Mouse (Mus musculus) frontal cortex, postnatal 14 days (tissue): ENCODE data around the gene Spn.
A peak's percentile ranks its signal among the peaks of the same experiment; 100 is the strongest.

Experiments
- DNase-seq, 2 experiments: peaks; one replicate each; pipeline ENCODE4 v3.0.0; 2022; ENCODE audit warnings: low spot score in 2 of 2

The Spn gene

DNA sequence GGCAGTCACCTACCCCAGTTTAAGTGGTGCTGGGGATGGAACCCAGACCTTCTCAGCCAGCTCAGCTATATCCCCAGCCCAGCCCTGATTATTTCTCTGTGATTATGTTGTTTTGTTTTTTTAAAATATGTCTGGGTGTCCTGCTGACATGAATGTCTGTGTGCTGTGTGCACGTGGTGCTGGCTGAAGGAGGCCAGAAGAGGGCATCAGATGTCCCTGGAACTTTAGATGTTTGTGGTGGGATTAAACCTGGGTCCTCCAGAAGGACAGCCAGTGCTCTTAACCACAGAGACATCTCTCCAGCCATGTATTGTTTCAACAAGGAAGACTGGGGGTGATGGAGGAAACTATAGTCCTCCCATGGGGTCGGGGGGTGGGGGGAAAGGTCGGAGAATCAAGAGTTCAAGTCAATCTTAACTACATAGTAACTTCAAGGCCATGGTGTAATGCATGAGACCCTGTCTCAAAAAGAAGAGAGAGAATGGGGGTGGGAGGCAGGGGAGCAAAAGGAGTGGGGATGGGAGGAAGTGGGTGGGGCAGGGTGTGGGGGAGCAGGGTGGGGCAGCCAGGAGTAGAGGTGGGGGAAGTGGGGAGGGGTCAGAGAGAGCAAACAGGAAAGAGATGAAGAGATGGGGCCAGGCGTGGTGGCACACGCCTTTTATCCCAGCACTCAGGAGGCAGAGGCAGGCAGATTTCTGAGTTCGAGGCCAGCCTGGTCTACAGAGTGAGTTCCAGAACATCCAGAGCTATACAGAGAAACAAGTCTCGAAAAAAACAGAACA, 3.2 kb upstream of the Spn start:
- DNase-seq: no peak

DNA sequence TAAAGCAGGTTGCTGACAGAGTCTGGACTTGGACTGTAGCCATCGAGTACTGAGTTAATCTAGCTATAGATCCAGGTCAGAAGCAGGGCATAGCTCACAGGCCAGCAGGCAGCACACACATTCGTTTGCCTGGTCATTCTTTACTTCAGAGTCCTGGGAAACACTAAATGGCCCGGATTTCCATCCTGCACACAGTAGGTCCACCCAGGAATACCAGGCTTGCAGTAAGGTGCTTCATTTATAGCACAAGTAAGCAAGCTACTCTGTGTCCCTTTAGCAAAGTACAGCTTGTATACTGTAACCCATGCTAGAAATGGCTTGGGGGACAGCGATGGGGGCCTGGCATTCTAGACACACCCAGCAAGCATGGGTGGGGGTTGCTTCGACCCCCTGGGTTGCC, 1.9 kb upstream of the Spn start:
- no peak for DNase-seq

DNA sequence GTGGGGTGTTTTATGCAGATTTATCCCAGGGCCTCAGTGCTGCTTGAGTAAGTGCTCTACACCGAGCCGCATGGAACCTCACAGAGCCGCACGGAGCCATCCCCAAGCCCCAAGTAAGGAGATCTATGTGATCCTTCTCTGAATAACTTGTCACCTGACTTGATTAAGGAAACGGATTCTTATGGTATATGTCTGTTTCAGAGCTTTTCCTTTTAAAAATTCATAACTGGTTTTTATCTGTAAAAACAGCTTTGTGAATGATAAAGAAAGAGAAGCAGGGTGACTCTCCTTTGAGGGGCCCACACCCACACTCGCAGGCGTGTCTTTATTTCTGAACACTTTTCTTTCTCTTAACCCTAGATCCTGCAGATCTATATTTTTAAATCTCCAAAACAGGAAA, 1.5 kb upstream of the Spn start:
- no peak for DNase-seq

DNA sequence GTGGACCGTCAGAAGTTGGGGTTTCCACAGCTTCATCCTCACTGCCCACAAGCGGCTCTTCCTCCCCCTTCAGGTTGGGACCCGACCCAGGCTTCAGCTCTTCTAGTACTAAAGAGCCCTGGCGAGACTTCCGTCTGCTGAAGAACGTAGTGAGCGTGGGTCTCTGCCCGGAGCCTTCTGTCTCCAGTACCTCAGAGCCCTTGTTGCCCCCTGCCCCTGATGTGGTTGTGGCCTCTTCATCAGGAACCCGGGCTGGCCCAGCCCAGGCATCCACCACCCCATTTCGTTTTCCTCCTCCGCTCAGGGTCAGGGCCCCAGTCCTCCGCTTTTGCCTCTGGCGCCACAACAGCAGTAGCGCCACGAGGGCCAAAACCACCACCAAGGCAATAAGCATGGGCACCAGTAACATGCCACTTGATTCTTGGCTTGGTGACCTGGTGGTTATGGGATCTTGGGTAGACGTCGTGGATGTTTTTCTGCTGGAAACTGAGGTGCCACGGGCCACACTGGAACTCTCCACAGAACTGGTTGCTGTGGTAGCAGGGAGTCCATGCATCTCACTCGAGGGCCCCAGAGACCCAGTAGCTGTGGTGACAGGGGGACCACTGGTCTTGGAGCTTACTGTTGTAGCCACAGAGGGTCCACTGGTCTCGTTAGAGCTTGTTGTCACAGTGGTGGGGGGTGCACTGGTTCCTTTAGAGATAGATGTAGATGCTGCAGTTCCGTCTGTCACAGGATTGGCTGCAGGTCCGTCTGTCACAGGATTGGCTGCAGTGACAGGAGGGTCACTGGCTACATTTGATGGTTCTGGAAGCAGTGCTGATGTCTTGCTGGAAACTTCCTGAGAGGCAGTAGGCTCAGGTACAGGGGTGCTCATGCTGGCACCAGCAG, 1.2 kb downstream of the Spn start:
- DNase-seq: no peak

DNA sequence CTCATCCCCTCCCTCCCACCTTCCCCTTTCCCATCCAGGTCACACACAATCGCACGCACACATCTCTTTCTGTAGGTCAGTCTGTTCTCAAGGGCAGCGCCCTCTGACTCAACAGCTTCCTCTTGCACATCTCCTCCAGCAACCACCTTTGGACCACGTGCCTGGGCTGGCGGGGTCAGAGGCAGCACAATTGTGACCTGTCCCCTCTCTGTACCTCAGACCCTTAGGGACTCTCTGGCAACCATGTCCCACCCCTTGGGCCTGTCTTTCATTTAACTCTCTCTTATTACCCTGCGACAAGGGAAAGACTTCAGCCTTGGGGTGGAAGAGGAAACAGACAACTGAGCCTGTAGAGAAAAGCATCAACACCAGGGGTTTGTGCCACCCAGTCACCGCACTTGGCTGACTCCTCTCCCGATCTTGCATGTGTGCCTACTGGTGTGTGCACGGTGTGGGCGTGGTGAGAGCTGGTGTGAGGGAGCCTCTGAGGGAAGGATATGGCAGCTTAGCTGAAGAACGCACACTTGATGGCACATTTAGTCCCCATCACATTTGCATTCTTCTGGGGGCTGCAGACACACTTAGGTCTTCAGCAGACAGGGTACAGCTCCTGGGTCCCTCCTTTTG, 2.7 kb downstream of the Spn start:
- no peak for DNase-seq

DNA sequence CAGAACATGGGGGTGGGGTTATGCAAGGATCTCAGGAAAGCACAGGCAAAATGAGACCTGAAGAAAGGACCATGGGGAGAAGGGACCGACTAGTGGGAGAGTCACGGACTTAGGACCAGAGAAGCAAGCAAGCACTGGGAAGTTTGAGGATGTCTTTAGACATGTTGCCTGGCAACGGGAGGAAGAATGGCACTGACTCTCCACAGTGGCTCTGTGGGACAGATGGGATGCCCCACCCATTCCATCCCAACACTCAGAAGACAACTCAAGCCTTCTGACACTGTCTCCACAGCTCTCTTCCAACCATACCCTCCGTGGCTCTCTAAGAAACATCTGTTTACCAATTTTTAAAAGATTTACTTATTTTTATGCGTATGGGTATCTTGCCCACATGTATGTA, 4.5 kb downstream of the Spn start:
- no peak for DNase-seq

DNA sequence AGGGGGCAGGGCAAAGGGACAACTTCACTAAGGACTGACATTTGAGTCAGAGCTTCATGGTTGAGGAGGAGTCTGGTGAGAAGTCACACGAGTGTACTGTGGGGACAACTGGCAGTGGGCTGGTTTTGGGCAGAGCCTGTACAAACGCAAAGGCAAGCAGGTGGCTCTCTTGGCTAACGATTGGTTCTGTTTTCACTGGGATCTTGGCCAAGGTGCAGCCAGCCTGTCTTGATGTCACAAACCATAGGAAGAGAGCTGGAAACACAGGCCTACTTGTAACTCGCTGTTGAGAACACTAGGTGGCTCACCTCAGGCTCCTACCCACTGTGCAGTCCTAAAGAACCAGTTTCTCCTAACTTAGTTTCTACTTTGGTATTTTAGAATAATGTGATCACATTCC, 8.0 kb downstream of the Spn start:
- DNase-seq: no peak

DNA sequence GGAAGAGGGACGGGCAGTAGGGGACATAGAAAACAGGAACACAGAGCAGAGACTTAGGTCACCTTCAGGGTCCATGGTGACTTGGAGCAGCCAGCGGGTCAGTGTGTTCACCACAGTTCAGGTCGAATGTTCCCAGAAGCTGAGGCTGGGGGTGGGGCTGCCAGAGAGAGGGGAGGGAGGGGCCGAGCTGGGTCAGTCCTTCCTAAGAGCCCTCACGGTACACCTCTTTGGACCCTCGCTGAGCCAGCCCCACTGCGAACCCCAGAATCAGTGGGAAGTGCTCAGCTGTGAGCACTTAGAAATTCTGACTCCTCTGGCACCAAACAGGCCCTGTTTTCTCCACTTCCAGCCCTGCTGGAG, 15.7 kb downstream of the Spn start, which contains the start of gene Qprt:
Gene Qprt (minus strand): TSS at position 316 of the 360 bp plus-strand sequence.
- no peak for DNase-seq

DNA sequence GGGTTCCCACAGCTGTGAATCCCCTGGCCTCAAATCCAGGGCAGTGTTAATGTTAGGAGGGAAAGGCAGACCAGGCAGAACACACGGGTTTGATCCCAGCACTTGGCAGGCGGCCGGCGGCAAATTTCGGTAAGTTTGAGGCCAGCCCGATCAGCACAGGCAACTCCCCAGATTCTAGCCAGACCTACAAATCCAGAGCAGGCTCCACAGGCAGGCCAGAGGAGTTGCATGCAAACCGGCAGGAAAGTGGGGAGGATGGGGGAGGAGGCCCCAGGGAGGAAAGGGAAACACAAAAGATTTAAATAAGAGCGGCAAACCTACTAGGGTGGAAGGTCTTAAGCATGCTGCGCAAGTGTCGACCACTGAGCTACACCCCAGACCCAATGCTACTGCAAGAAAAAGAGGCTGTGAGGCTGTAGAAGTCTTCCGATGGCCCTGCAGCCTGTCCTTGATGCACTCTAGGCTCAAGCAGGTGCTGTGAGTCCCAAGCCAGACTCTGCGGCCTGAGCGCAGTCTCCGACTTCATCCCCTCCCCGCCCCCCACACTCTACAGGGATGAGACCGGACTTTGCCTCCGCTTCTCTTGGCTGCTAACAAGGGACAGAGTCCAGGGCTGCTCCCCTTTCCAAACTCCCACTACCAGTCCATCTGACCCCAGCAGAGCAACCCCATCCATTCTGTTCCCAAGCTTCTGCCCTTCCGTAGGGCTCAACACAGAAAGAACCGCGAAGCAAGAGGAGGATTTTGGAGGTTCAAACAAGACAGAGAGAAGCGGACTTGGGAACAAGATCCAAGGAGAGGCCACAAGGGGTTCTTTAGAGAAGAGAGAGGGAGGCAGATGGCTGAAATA, 16.3 kb downstream of the Spn start:
- DNase-seq: no peak

DNA sequence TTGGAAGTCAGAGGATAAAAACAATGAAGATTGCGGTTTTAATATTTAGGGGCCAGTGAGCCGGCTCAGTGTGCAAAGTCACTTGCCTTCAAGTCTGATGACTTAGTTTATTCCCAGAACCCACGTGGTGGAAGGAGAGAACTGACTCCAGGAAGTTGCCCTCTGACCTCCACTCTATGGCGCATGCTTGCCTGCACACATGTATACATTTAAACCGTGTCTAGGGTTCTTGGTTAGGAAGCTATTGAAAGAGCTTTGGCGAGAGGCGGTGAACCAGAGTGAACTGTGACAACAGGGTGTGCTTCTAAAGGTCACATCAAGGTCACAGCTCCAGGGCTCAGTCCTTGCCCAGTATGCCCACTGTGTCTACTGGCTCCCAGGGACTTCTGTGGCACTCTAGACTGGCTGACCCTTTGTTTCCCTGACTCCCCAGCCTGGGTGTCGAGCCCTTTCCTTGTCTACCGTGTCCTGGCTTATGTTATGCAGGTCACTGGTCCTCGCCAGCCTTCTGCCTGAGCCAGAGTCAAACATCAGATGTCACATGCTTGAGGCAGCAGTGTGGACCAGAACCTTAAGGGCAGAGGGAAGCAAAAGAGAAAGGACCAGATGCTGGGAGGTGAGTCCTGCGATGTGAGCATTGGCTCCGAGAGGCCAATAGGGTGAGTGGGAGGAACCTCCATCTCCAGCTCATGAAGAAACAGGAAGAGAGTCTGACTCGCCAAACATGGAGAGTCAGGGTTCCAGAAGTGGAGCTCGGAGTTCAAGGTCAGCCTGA, 18.8 kb downstream of the Spn start:
- DNase-seq: no peak

DNA sequence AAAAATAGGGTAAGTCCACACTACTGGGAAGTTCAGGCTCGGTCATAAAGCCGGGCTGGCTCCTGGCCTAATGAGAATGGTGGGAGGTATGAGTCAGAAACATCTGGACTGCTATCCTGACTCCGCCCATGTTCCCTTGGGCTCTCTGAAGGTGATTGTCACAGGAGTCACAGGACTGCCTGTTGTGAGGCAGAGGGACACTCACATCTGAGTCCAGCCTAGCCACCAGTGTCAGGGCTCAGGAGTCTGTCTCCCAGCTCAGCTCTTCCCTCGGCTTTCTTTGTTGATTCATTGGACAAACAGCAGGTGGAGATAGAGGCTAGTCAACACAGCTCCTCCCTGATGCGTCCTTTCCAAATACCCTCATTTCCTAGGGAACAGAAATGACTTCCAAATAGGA, 19.7 kb downstream of the Spn start:
- DNase-seq: no peak

DNA sequence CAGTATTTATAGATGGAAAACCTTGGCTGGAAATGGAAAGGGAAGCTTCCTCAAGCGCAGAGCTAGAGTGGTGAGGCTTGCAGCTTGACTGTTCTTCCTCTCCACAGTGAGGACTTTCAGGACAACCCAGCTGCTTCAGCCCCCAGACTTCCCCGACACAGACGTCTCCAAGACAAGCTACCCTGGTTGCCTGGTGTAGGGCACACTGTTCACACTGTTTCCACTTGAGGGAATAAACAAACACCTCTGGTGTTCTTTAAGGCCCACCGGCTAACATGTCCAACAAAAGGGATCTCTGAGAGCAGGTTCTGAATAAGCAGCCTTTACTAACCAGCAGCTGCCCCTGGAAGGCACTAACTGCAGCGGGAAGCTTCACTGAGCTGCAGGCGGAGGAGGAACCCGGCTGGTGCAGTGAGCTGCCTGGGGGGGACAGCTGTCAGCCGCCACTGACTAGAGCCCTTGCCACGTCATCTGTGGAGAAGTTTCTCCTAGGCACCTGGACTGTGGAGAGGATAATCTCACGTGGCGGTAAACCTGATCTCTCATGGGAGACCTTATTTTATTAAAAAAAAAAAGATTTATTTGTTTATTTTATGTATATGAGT, 21.2 kb downstream of the Spn start:
- no peak for DNase-seq

DNA sequence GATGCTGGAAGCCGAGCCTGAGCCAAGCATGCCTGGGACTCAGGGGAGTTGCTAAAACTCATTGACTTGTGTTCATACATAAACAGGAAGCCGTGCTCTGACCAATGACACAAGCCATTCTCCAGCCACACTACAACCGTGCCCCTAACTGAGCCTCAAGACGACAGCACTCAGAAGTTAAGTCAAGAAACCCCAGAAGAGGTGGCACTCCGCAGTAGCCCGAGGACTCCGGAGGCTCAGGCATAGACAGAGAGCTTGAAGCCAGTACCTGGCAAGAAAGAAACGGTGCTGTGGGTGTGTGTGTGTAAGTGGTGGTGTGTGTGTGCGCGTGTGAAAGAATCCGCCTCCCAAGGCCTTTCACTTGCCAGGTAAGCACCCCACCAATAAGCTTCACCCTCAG, 22.7 kb downstream of the Spn start:
- no peak for DNase-seq

DNA sequence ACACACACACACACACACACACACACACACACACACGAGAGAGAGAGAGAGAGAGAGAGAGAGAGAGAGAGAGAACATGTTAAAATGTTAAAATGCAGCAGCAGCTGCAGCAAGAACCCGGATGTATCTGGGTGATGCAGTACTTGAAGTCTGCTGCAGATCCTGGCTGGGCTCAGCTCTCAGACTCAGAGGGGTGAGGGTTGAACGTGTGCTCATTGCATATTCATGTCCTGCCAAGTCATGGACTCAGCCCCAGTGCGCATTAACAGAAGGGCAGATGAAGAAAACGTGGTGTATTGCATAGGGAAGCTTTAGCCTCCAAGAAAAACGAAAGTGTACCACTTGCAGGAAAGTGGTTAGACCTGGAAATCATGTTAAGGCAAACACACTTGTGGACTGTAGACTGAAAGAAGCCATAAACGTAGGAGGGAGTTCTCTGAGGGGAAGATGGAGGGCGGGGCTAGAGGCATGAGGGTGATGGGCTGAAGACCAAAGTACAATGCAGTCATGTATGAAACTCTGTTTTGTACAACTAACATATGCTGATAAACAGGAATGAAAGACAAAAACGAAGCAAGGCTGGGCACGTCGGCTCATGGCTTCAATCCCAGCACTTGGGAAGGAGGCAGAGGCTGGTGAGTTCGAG, 23.9 kb downstream of the Spn start:
- no peak for DNase-seq

DNA sequence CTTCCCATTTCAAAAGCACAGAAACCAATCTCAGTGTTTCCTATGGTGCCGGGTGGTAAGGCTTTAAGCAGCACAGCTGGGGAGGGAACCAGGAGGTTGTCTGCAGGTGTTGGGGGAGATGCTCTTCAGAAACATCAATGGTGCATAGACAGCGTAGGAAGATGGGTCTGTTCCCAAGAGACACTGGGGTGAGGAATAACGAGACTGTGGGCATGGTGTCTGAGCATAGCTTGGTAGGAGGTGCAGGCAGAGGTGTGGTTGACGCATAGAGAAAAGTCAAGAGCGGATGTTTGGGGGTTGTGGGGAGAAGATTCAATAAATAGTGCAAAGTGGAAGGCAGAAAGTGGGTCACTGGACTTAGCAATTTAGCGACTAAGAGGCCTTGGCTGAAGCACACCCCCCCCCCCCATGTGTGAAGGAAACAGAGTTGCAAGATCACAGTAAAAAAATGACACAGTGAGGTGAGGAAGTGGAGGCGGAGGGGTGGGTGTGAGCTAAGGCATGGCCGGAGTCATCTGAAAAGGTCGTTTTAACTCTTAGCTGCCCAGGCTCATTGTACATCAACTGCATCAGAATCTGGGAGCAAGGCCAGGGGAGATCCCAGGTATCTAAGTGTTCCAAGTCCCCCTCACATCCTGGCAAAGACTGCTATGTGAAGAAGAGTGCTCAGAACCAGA, 24.6 kb downstream of the Spn start:
- DNase-seq: no peak

DNA sequence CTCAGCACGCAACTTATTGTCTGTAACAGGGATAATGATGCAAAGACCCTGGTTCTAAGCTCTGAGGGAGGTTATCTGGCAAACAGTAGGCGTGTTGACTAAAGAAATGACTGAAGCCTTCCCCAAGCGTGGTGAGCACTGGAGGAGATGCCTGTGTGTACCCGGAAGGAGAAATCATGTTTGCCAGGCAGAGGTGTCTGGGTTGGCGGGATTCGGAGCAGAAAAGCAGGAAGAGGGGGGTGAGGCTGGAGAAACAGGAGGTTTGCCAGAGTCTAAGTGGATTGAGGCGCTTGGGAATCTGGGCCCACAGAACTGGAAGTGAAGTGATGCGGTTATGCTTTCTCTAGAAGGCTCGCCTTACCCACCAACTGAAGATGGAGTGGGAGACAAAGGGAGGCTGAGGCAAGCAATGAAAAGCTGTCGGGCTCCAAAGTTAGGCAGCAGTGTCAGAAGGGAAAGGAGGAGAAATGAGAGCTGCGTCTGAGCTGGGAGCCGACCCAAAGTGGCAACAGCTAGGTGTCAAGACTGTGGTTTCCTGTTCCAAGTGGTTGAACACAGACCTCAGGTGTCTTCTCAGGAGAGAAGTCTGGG, 25.3 kb downstream of the Spn start:
- no peak for DNase-seq

DNA sequence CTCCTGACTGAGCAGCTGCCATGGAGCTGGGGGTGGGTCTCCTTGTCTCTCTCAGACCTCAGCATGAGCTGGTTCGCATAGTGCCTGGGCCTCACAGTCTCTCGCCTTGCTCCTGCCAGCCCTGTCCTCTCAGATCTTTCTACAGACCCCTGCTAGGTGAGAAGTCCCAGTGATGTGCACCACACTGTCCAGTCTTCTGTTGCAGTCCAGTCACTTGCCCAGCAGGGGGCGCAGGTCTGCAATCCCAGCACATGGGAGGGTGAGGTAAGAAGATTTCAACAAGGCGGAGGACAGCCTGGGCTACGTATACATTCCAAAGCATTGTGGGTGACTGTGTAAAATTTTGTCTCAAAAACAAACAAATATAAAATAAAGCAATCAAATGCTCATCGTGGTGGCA, 26.2 kb downstream of the Spn start:
- no peak for DNase-seq

DNA sequence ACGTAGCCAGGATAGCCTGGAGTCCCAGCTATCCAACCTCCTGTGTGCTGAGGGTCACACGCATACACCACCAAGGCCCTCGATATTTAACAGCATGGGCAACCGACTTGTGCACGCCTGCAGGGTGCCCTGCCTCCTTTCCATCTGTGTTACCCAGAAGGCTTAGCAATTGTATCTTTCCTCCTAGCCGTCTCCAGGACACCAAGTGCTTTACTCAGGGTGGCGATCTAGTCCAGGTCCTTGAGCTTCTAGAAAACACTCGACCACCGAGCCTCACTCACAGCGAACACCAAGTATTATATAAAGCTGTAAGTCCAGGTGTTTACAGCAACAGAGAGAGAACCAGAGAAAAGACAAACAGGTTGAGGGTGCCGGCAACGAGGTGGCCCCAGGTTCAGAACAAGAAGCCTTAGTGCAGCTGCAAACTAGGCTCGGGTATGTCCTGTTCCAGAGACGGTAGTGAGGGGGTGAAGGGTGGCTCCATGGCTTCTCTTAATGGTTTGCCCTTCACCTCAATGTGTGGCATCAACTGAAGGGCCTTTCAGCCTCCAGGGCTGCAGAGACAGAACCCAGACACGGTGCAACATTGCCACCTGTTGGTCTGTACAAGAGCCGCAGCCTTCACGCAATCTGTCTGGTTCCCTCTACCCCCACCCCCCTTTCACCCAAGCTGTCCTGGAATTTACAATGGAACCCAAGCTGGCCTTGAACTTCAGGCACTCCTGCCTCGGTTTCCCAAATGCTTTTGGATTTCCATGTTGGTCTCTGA, 27.2 kb downstream of the Spn start:
- DNase-seq: peak; percentile 53 to 71
